Mouse (Mus musculus) lung, embryonic 14.5 days (tissue): ENCODE measurements at regions not wholly inside any gene's neighbourhood (a gene's known extent, or its start where the extent isn't known, plus 50 kb on each side); places are given as distances from the start of the nearest gene placed in this dataset.

Source experiments
- ATAC-seq: fragments of 200-750 bp; cut with Nextera tagmentation; 2 replicates; pipeline ENCODE4 v1.8.0; 2017; ENCODE audit warnings: mild to moderate bottlenecking, moderate TSS enrichment, moderate library complexity; ENCODE audit not compliant: insufficient read depth
- DNase-seq: peaks from one replicate; pipeline ENCODE4 v3.0.0-alpha.2; 2015
- H3K27ac ChIP-seq: fragments of 300-500 bp; sonication (generic); 2 replicates; pipeline ENCODE4 v1.5.1; 2014; ENCODE audit warnings: low read depth, mild to moderate bottlenecking, moderate library complexity
- H3K27me3 ChIP-seq: fragments of 300-500 bp; sonication (generic); 2 replicates; pipeline ENCODE4 v1.6.1; 2014; ENCODE audit warnings: low read length, control low read depth; ENCODE audit not compliant: insufficient read depth
- H3K36me3 ChIP-seq: fragments of 300-500 bp; sonication (generic); 2 replicates; pipeline ENCODE4 v1.6.1; 2014; ENCODE audit warnings: control low read depth; ENCODE audit not compliant: insufficient read depth
- H3K4me1 ChIP-seq: fragments of 300-500 bp; sonication (generic); 2 replicates; pipeline ENCODE4 v1.6.1; 2014; ENCODE audit warnings: antibody characterized with exemption, control low read depth; ENCODE audit not compliant: insufficient read depth
- H3K4me2 ChIP-seq: fragments of 300-500 bp; sonication (generic); 2 replicates; pipeline ENCODE4 v1.6.1; 2014; ENCODE audit warnings: mild to moderate bottlenecking
- H3K4me3 ChIP-seq: fragments of 300-500 bp; sonication (generic); 2 replicates; pipeline ENCODE4 v1.5.1; 2014; ENCODE audit warnings: low read depth, low read length
- H3K9ac ChIP-seq: fragments of 300-500 bp; sonication (generic); 2 replicates; pipeline ENCODE4 v1.6.1; 2014
- H3K9me3 ChIP-seq: fragments of 300-500 bp; sonication (generic); 2 replicates; pipeline ENCODE4 v1.6.1; 2016; ENCODE audit warnings: low read depth, low read length, control low read depth
- CTCF ChIP-seq: IDR thresholded peaks from 2 replicates; pipeline ENCODE4 v1.5.1; 2016; ENCODE audit warnings: antibody characterized with exemption, low read depth
- WGBS: fragments of 180-500 bp; shearing (Covaris S2); extraction: QIAGEN DNeasy Blood & Tissue Kit; methylation state at CpG from one replicate; pipeline ENCODE4 v1.1.7; 2014; 5-methylcytosine and 5-hydroxymethylcytosine counted together

GRCm38 (mm10) chr8:34331673-34332072, 220.1 kb upstream of the Gm10131 start:
- no peak overlapping the region for H3K27ac ChIP-seq
- no peak for TF ChIP-seq CTCF
- no peaks in the 10 kb centered on the region for H3K4me1 ChIP-seq
- no peak for ATAC-seq
- DNase-seq = no peak
- no peak overlapping the region for H3K4me2 ChIP-seq
- 38% methylated on average over 5 of the region's 5 CpGs for WGBS
- H3K27me3 ChIP-seq = 0 out of 2 replicates have a peak, but pooled peaks cover 6% of the 10 kb centered on the region
- H3K9me3 ChIP-seq = no peaks in the 10 kb centered on the region
- no peaks in the 10 kb centered on the region for H3K36me3 ChIP-seq
- H3K9ac ChIP-seq = no peak overlapping the region
- no peak overlapping the region for H3K4me3 ChIP-seq

- ATAC-seq = no peak
These were observed 215.1 kb upstream of the Gm10131 start for GRCm38 (mm10) chr8:34326614-34326965.

GRCm38 (mm10) chr8:34325841-34326613, 214.5 kb upstream of the Gm10131 start:
- Histone ChIP-seq H3K9me3 (no peaks in the 10 kb centered on the region), H3K4me3 (peak overlapping the region; percentile 26), H3K9ac (no peak overlapping the region; the same call in 1 of the 2 replicates), H3K36me3 (no peaks in the 10 kb centered on the region), H3K27ac (no peak overlapping the region), H3K4me2 (peak overlapping the region; percentile 66), H3K27me3 (0 out of 2 replicates have a peak, but pooled peaks cover 6% of the 10 kb centered on the region), H3K4me1 (peaks cover 4% of the 10 kb centered on the region; the same call in 1 of the 2 replicates)
- 1% methylated on average over 14 of the region's 17 CpGs for WGBS
- TF ChIP-seq CTCF = no peak
- peak; percentile 18 for DNase-seq
- no peak; the same call in 1 of the 2 replicates for ATAC-seq

More at GRCm38 (mm10) chr8:34326614-34326965, 215.1 kb upstream of the Gm10131 start:
- H3K4me3 ChIP-seq = peak overlapping the region; percentile 26
- H3K27me3 ChIP-seq = 0 out of 2 replicates have a peak, but pooled peaks cover 6% of the 10 kb centered on the region
- no peak overlapping the region for H3K27ac ChIP-seq
- no peaks in the 10 kb centered on the region for H3K9me3 ChIP-seq
- peak overlapping the region; percentile 66 for H3K4me2 ChIP-seq
- H3K4me1 ChIP-seq = peaks cover 4% of the 10 kb centered on the region; the same call in 1 of the 2 replicates
- H3K9ac ChIP-seq = no peak overlapping the region
- 7% methylated on average over 15 of the region's 15 CpGs for WGBS
- DNase-seq = no peak
- no peak for TF ChIP-seq CTCF
- no peaks in the 10 kb centered on the region for H3K36me3 ChIP-seq

GRCm38 (mm10) chr8:34320158-34320587, 208.6 kb upstream of the Gm10131 start:
- ATAC-seq (no peak), DNase-seq (peak; percentile 54)
- H3K4me3 ChIP-seq = no peak overlapping the region
- no peaks in the 10 kb centered on the region for H3K4me1 ChIP-seq
- H3K27me3 ChIP-seq = no peaks in the 10 kb centered on the region
- H3K4me2 ChIP-seq = no peak overlapping the region
- no peaks in the 10 kb centered on the region for H3K9me3 ChIP-seq
- no peak overlapping the region for H3K9ac ChIP-seq
- no peaks in the 10 kb centered on the region for H3K36me3 ChIP-seq
- no peak for TF ChIP-seq CTCF
- H3K27ac ChIP-seq = no peak overlapping the region
- 36% methylated on average over 6 of the region's 6 CpGs for WGBS

GRCm38 (mm10) chr8:34319719-34320118, 208.2 kb upstream of the Gm10131 start:
- H3K9ac ChIP-seq = no peak overlapping the region

GRCm38 (mm10) chr8:34315233-34315632, 203.7 kb upstream of the Gm10131 start:
- DNase-seq (no peak), ATAC-seq (no peak)
- H3K27me3 ChIP-seq = no peaks in the 10 kb centered on the region
- no peak overlapping the region for H3K27ac ChIP-seq
- no peak for TF ChIP-seq CTCF
- H3K4me1 ChIP-seq = no peaks in the 10 kb centered on the region
- H3K9ac ChIP-seq = no peak overlapping the region
- H3K4me3 ChIP-seq = no peak overlapping the region
- H3K9me3 ChIP-seq = no peaks in the 10 kb centered on the region
- H3K36me3 ChIP-seq = no peaks in the 10 kb centered on the region
- H3K4me2 ChIP-seq = no peak overlapping the region

More at GRCm38 (mm10) chr8:34319719-34320118, 208.2 kb upstream of the Gm10131 start:
- Histone ChIP-seq H3K4me1 (no peaks in the 10 kb centered on the region), H3K36me3 (no peaks in the 10 kb centered on the region), H3K27me3 (no peaks in the 10 kb centered on the region), H3K4me2 (no peak overlapping the region), H3K9me3 (no peaks in the 10 kb centered on the region), H3K4me3 (no peak overlapping the region), H3K27ac (no peak overlapping the region)
- 84% methylated on average over 5 of the region's 5 CpGs for WGBS
- TF ChIP-seq CTCF = no peak
- no peak for ATAC-seq
- no peak for DNase-seq

GRCm38 (mm10) chr8:34305542-34306485, 194.3 kb upstream of the Gm10131 start:
- no peak overlapping the region for H3K27ac ChIP-seq
- no peak overlapping the region for H3K9ac ChIP-seq
- H3K4me1 ChIP-seq = no peaks in the 10 kb centered on the region
- no peak overlapping the region for H3K4me3 ChIP-seq
- no peaks in the 10 kb centered on the region for H3K27me3 ChIP-seq
- no peaks in the 10 kb centered on the region for H3K9me3 ChIP-seq
- no peak for TF ChIP-seq CTCF
- ATAC-seq (no peak), DNase-seq (peak; percentile 48)
- no peak overlapping the region for H3K4me2 ChIP-seq
- 39% methylated on average over 7 of the region's 7 CpGs for WGBS
- H3K36me3 ChIP-seq = no peaks in the 10 kb centered on the region
